Mouse (Mus musculus) granulocyte monocyte progenitor cell, adult 5-6 weeks (primary cell): ENCODE measurements around the gene Nr3c2. TPM values are rescaled to one million over a fixed set of nuclear protein-coding genes. Genes with fewer than 3 reads are reported as not detected.

Source experiments
- ATAC-seq: replicated peaks from 2 replicates; pipeline ENCODE4 v1.8.0; 2016; ENCODE audit warnings: mild to moderate bottlenecking, moderate TSS enrichment, inconsistent platforms; ENCODE audit not compliant: poor library complexity, severe bottlenecking
- total RNA-seq, 2 experiments: library from RNA; stranded (forward) in 1 of 2; stranded (reverse) in 1 of 2; fragments of 200-712, 200-1000 nt in 1 of 2; fragments of >200 nt in 1 of 2; fragmentation: Nextera tagmentation in 1 of 2; gene quantifications; 2 replicates each; pipeline ENCODE4 v1.2.3; 2014 to 2017

Gene Nr3c2
- total RNA-seq, 2 experiments from 2014 or later, result 0.05 TPM; not detected in 1

DNA sequence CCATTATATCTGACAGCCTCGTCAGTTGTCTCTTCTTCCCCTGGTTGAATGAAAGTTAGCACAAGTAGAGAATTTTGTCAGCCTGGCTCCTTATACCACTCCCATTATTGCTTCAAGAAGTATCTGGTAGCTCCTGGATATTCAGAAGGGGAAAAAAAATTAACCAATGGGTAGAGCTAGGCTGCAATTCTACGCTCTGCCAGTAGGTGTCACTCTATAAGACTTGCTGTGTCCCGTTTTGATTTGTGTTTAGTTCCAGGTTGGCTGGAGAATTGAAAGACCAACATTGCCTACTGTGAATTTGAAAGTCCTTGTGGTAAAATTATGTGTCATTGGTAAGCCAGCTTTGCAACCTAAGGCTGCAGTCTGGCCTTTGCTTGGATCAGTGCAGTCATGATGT, 255.3 kb downstream of the Nr3c2 start:
- peak; percentile 61 for ATAC-seq

DNA sequence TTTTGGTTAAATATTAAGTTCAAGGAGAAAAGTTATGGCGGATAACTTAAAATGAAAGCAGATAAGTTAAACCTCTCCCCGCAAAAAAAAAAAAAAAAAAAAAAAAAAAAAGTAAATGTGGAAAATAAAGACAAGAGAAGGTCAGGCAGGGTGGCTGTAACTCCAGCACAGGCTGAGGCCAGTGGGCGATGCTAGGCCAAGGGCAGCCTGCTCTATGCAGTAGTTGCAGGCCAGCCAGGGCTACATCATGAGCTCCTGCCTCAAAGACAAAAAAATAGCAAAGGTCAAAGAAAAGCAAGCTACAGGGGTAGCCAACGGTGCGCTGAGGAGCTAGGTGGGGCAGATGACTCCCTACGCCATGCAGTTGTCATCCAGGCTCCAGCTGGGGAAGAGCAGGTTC, 270.1 kb downstream of the Nr3c2 start:
- ATAC-seq, result no peak

DNA sequence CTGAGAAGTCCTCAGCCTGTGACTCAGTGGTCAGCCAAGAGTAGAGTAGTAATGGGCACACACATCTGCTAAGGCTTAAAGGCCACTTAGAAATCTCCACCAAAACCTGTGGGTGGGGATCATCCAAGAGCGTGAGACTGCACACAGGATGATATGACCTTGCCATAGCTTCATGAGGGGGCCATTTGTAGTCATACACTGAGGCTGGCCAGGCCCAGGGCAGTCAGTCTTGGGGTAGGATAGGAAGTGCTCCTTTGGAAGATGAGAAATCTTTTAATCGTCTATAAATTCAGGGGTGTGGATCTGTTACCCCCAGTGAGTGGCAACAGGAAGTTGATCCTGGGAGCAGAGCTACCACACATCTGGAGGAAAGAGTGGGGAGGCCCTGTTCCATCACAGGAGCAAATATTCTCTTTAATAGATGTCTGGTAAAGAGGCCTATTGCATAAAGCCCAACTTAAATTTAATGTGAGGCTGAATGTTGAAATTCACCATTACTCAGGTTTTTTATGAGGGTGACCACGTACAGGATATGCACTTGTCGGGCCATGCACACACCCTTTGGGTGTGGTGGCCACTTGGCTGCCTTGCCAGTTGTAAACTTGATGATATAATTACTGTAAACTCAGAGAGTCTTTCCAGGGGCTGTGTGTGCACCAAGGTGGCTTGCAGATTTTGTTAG, 270.7 kb downstream of the Nr3c2 start:
- no peak for ATAC-seq

GRCm38 (mm10) chr8:77170439-77170759, 271.2 kb downstream of the Nr3c2 start:
- no peak for ATAC-seq

DNA sequence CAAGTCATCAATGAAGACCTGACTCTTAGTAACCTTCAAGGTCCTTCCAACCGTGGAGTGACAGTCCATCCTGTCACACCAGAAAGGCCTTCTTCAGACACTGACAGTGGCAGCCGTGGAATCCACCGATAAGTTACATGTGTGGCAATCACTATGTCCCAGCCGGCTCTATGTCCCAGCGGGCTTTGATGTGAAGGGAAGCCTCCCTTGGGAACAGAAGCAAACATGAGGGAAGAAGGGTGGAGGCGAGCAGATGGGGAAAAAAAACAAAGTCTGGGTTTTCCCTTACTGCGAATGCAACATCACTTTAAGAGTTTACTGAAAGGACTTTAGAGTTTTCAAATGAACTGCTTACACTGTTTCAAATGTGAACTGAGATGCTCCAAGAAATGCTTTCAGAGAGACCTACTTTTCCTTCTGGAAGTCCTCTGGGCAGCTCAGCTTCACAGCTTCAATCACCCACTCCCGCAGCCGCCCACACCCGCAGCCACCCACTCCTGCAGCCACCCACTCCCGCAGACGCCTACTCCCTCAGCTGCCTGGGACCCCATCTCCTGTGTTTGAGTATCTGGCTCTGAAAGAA, 273.9 kb downstream of the Nr3c2 start:
- ATAC-seq, result no peak

GRCm38 (mm10) chr8:77173736-77174135, 274.5 kb downstream of the Nr3c2 start:
- no peak for ATAC-seq

DNA sequence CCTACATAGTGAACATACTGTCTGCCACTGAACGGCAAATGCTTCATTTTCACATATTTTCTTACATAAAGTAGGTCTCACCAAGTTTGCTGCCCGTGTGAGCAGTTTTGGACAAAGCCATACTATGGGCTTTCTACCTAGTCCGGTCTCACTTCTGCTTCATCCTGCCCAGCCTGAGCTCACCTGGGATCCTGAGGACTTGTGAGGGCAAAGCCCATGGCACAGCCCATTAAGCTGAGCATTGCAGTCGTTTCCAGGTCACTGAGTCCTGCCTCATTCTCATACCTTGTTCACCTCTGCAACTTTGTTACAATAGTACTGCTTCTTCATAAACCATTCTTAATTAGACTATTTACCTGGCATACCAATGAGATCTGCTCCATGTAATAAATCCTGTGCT, 276.2 kb downstream of the Nr3c2 start:
- no peak for ATAC-seq

DNA sequence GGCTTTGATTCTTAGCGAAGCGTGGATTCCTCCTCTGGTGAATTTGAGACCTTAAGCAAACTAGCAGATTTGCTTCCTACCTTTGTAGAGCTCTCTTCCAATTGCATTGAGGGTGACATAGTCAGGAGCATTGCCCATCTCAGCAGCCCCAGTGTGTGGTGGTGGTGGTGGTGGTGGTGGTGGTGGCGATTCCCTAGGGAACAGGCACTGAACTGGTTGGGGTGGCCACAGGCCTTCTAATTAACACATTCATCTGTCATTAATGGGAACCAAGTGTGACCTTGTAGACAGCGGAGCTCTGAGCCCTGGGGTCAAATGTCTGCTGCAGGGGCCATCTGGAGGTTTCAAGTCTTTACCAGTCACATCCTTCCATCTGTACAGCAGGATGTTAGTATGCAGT, 277.1 kb downstream of the Nr3c2 start:
- ATAC-seq, result no peak

DNA sequence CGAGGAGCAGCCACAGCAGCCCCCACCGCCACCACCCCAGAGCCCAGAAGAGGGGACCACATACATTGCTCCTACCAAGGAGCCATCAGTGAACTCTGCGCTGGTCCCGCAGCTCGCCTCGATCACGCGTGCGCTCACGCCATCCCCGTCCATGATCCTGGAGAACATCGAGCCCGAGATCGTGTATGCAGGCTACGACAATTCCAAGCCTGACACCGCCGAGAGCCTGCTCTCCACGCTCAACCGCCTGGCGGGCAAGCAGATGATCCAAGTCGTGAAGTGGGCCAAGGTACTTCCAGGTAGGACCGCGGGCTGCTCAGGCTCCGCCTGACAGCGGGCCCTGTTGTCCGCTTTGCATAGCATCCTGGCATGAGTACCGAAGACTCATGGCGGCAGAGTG, 286.6 kb downstream of the Nr3c2 start:
- ATAC-seq, result no peak

DNA sequence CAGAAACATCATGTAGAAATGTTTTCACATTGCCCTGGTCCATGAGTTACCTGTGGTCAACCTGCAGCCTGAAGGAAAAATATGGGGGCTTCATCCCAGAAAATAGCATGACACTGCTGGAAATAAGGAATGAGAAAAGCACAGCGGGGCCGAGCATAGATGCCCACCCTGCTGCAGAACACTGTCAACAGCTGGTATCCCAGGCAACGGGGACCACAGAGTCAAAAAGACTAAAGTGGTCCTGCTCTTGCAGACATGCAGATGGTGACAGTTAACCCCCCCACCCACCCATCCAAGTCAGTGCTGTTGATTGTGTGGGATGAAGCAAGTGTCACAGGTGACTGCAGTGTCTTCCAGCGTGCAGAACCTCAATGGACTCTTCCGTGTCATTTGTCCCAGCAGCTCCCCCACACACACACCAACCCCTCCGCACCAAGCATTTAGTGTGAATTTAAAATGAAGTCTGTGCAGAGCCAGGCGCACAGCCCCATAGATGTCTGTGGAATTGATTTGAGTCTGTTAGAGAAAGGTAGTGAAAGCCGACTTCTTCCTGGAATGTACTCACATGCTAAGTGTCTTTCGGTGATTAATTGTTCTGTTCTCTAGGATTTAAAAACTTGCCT, 287.8 kb downstream of the Nr3c2 start:
- no peak for ATAC-seq

DNA sequence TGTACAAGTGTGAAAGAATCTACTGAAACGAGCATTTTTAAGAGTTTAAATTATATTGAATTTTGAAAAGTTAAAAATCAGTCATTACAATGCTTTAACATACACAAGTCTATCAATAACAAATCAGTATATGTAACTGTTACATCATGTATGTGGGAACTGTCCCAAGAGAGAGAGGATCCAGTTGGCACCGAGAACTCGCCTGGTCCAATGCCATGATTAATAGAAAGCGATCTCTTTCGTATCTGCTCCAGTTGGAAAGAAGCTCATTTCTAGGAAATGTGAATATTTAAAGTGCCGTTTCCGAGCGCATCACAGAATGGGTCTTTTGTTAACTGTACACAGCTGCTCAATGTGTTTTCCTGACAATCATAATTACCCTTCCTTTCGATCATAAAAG, 288.5 kb downstream of the Nr3c2 start:
- no peak for ATAC-seq

GRCm38 (mm10) chr8:77188298-77188697, 289.1 kb downstream of the Nr3c2 start:
- ATAC-seq, result no peak

- no peak for ATAC-seq
Observed at GRCm38 (mm10) chr8:77189318-77189717, 290.1 kb downstream of the Nr3c2 start.

DNA sequence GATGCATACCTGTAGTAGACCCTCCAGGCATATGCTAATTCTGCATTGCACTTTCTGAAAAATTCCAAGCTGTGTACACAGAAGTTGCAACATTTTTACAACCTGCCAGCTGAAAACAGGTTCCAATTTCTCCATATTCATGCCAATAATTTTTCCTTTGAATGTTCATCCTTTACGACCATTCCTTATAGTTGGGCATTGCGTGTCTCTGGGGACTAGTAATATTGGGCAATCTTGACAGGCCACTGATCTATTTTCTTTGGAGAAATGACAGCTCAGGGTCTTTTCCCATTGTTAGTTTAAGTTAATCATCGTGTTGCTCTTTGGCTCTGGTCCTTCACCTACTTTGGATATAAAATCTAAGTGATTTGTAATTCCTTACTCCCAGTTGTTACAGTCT, 291.2 kb downstream of the Nr3c2 start:
- ATAC-seq, result no peak

GRCm38 (mm10) chr8:77209297-77209696, 310.1 kb downstream of the Nr3c2 start:
- ATAC-seq, result no peak

DNA sequence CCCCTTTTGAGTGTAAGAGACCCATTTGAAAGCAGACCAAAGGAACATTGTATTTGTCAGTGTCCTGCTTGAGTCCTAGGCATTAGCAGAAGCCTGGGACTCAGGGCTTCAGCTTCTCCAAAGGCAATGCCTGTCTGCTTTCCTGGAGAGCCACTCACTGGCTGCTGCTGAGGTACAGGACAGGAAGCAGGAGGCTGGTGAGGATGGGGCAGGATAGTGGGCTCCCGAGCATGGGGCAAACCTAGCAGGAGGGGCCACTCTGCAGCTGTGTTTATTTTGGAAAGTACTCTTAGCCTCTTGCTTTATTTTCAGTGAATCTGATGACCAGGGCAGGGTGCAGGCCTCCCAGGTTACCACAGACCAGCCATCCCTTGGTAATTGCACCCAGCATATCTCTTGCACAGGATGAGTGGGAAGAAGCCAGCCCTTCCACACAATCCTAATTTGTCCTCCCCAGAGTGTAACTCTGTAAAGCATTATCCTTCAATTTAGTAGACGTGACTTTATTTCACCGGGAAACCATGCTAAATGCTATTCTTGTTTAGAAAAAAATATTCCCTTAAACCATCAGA, 314.7 kb downstream of the Nr3c2 start:
- ATAC-seq, result no peak

DNA sequence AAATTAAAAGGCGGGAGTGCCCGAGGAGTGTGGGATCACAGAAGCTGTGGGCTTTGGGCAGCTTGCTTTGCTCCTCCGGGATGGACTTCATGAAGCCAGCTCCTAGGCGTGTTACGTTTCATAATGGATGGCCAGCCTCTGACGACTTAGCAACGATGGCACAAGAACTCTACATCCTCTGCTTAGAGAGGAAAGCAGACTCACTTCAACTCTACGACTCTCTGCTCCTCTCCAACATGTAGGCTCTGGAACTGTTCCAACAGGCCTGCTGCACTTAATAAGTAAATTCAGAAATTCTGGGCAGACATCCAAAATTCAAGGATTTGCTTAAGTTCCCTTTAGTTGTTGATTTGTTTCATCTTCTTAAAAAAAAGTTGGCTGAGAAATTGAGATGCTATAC, 315.4 kb downstream of the Nr3c2 start:
- ATAC-seq, result no peak

GRCm38 (mm10) chr8:77215191-77215590, 315.9 kb downstream of the Nr3c2 start:
- no peak for ATAC-seq

GRCm38 (mm10) chr8:77223123-77223522, 323.9 kb downstream of the Nr3c2 start:
- ATAC-seq, result no peak

- ATAC-seq, result no peak
Observed at GRCm38 (mm10) chr8:77227742-77228141, 328.5 kb downstream of the Nr3c2 start.

- ATAC-seq, result no peak
Observed at GRCm38 (mm10) chr8:77228688-77229087, 329.4 kb downstream of the Nr3c2 start.

DNA sequence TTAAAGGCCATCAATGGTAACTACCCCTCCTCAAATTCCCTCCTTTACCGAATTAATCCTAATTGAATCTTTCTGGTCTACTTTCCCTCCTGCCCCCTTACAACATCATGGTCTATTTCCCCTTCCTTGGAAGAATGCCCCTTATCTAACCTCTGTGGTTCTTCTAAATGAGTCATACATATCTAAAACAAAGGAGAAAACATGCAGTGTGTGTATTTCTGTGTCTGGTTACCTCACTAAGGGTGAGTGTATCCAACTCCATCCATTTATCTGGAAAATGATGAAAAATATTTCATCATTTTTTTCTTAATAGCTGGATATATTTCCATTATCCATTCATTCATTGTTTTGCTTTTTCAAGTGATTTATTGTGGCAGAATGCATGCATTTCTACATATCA, 332.0 kb downstream of the Nr3c2 start:
- ATAC-seq, result no peak
